Mouse (Mus musculus): Measurements from ENCODE around the gene Chmp4b. TPM values are rescaled to one million over a fixed set of nuclear protein-coding genes. Genes with fewer than 3 reads are reported as not detected.

The Chmp4b gene
- polyA plus RNA-seq, 1 experiment from 2014 or later, result 24.9 TPM

- no peak for ATAC-seq
- no peak overlapping the region for H3K4me2 ChIP-seq
- H3K36me3 ChIP-seq (ENCODE audit: poor library complexity, severe bottlenecking), result peaks cover 66% of the 10 kb centered on the region
These were observed 27.4 kb upstream of the Chmp4b start for GRCm38 (mm10) chr2:154624137-154624536.

GRCm38 (mm10) chr2:154630531-154630930, 21.0 kb upstream of the Chmp4b start:
- WGBS, result 83% methylated on average over 5 of the region's 5 CpGs
- H3K4me3 ChIP-seq, result no peak overlapping the region
- no peaks in the 10 kb centered on the region for H3K9me3 ChIP-seq (replicated peaks)
- no peaks in the 10 kb centered on the region for H3K27me3 ChIP-seq
- no peak for ATAC-seq
- no peak overlapping the region for H3K27ac ChIP-seq
- no peaks in the 10 kb centered on the region for H3K4me1 ChIP-seq
- H3K36me3 ChIP-seq (ENCODE audit: poor library complexity, severe bottlenecking), result peaks cover 74% of the 10 kb centered on the region
- H3K9ac ChIP-seq, result no peak overlapping the region
- no peak overlapping the region for H3K4me2 ChIP-seq

More at GRCm38 (mm10) chr2:154624137-154624536, 27.4 kb upstream of the Chmp4b start:
- no peak overlapping the region for H3K9ac ChIP-seq
- H3K4me1 ChIP-seq, result no peaks in the 10 kb centered on the region
- H3K27me3 ChIP-seq, result no peaks in the 10 kb centered on the region
- no peaks in the 10 kb centered on the region for H3K9me3 ChIP-seq (replicated peaks)
- no peak overlapping the region for H3K27ac ChIP-seq
- no peak overlapping the region for H3K4me3 ChIP-seq

DNA sequence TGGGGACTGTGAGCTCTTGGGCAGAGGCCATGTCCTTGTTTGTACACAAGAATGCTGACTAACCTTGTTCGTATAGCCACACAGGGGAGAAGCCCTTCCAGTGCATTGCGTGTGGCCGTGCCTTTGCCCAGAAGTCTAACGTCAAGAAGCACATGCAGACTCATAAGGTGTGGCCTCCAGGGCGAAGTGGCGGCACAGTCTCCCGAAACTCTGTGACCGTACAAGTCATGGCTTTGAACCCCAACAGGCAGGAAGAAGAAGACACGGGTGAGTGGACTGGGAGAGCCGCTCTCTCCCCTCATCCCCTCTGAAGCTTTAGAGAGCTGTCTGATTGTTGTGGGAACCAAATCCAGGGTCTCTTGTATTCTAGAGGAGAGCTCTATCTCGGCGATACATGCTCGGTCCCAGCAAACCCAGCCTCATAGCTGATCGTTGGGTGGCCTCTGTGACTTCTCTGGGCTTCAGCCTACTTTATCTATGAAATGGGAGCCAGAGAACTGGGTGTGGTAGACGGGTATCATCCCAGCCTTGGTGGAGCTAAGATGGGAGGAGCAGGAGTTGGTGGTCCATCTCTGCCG, 19.2 kb upstream of the Chmp4b start:
- WGBS, result 93% methylated on average over 16 of the region's 16 CpGs
- H3K36me3 ChIP-seq (ENCODE audit: poor library complexity, severe bottlenecking), result peaks cover 78% of the 10 kb centered on the region
- ATAC-seq, result no peak

DNA sequence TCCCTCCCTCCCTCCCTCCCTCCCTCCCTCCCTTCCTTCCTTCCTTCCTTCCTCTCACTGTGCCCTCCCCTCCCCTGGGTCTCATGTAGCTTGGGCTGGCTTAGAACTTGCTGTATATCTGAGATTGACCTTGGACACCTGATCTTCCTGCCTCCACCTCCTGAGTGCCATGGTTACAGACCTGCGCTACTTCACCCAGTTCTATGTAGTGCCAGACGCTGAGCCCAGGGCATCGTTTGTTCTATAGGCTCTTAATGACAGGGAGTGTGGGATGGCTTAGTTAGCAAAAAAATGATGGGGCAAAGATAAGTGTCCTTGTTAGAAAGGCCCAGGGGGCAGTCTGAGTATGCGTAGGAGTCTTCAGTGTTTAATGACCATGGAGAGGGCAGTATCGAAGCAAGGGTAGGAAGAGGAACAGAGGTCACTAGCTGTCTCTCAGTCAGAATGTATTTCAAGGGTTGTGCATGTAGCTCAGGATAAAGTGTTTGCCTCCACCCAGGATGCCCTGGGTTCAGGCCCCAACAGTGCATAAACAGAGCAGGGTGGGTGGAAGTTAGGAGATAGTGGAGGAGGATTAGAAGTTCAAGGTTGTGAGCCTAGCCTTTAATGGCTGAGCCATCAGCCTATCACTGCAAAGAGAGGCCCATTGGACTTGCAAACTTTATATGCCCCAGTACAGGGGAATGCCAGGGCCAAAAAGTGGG, 18.3 kb upstream of the Chmp4b start:
- H3K36me3 ChIP-seq (ENCODE audit: poor library complexity, severe bottlenecking), result peaks cover 80% of the 10 kb centered on the region
- no peak for ATAC-seq
- no peaks in the 10 kb centered on the region for H3K4me1 ChIP-seq
- peaks cover 3% of the 10 kb centered on the region for H3K9me3 ChIP-seq (replicated peaks)
- 94% methylated on average over 5 of the region's 5 CpGs for WGBS
- no peak overlapping the region for H3K27ac ChIP-seq
- no peak overlapping the region for H3K4me3 ChIP-seq
- no peaks in the 10 kb centered on the region for H3K27me3 ChIP-seq
- no peak overlapping the region for H3K4me2 ChIP-seq
- H3K9ac ChIP-seq, result no peak overlapping the region

More for the DNA sequence above, 19.2 kb upstream of the Chmp4b start:
- Histone ChIP-seq H3K27me3 (no peaks in the 10 kb centered on the region), H3K9me3 (replicated peaks) (no peaks in the 10 kb centered on the region), H3K4me3 (no peak overlapping the region), H3K4me2 (no peak overlapping the region), H3K27ac (no peak overlapping the region), H3K4me1 (no peaks in the 10 kb centered on the region), H3K9ac (no peak overlapping the region)

GRCm38 (mm10) chr2:154633876-154634644, 17.4 kb upstream of the Chmp4b start:
- no peaks in the 10 kb centered on the region for H3K27me3 ChIP-seq
- no peaks in the 10 kb centered on the region for H3K4me1 ChIP-seq
- peaks cover 83% of the 10 kb centered on the region for H3K36me3 ChIP-seq (ENCODE audit: poor library complexity, severe bottlenecking)
- 93% methylated on average over 9 of the region's 9 CpGs for WGBS
- H3K9me3 ChIP-seq (replicated peaks), result peaks cover 8% of the 10 kb centered on the region
- no peak overlapping the region for H3K4me2 ChIP-seq
- H3K4me3 ChIP-seq, result no peak overlapping the region
- H3K27ac ChIP-seq, result no peak overlapping the region
- ATAC-seq, result no peak
- H3K9ac ChIP-seq, result no peak overlapping the region

GRCm38 (mm10) chr2:154635826-154636225, 15.7 kb upstream of the Chmp4b start:
- WGBS, result 93% methylated on average over 2 of the region's 2 CpGs
- Histone ChIP-seq H3K4me2 (no peak overlapping the region), H3K9me3 (replicated peaks) (peaks cover 8% of the 10 kb centered on the region), H3K36me3 (ENCODE audit: poor library complexity, severe bottlenecking) (peaks cover 85% of the 10 kb centered on the region), H3K4me1 (no peaks in the 10 kb centered on the region), H3K27ac (no peak overlapping the region), H3K27me3 (no peaks in the 10 kb centered on the region), H3K9ac (no peak overlapping the region), H3K4me3 (no peak overlapping the region)
- ATAC-seq, result no peak

GRCm38 (mm10) chr2:154638521-154638920, 13.0 kb upstream of the Chmp4b start:
- WGBS, result 94% methylated on average over 3 of the region's 3 CpGs
- Histone ChIP-seq H3K36me3 (ENCODE audit: poor library complexity, severe bottlenecking) (peaks cover 91% of the 10 kb centered on the region), H3K4me3 (no peak overlapping the region), H3K9me3 (replicated peaks) (peaks cover 8% of the 10 kb centered on the region), H3K4me2 (no peak overlapping the region), H3K27ac (no peak overlapping the region), H3K27me3 (no peaks in the 10 kb centered on the region), H3K4me1 (no peaks in the 10 kb centered on the region), H3K9ac (no peak overlapping the region)
- no peak for ATAC-seq

DNA sequence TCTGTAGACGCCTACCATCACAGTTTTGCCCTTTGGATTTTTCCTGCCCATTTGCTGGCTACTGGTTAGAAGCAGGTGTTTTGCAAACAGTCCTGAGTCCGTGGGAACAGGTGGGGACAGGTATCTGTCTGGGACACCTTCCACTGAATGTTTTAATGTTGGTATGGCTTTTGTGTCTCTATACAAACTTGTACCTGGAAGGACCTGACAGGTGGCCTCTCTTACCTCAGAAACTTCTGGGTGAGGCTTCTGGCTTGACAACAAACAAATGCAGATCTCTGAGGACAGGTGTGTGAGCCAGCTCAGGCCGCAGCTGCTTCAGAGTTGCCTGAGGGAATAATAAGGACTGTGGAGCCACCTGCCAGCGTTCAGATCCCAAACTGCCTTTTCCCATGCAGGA, 12.4 kb upstream of the Chmp4b start:
- 94% methylated on average over 4 of the region's 4 CpGs for WGBS
- H3K9me3 ChIP-seq (replicated peaks), result peaks cover 8% of the 10 kb centered on the region

DNA sequence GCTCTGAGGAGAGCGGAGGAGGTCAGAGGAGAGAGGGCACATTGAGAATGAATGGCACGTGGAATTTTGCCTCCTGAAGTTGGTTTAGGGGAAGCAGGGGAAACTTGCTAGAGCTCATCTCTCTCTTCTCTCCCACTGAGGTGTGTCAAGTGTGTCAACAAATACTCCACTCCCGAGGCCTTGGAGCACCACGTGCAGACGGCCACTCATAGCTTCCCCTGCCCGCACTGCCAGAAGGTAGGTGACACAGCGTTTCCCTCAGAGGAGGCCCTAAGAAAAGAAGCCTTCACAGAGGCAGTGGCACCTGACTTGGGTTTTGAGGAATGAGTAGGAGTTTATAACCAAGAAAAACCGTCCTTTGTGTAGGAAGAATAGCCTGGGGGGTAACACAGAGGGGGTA, 10.3 kb upstream of the Chmp4b start:
- no peak overlapping the region for H3K4me3 ChIP-seq
- no peak overlapping the region for H3K4me2 ChIP-seq
- H3K4me1 ChIP-seq, result no peaks in the 10 kb centered on the region
- H3K9ac ChIP-seq, result no peak overlapping the region
- WGBS, result 84% methylated on average over 8 of the region's 8 CpGs
- no peaks in the 10 kb centered on the region for H3K27me3 ChIP-seq
- no peak for ATAC-seq
- H3K27ac ChIP-seq, result no peak overlapping the region
- peaks cover 92% of the 10 kb centered on the region for H3K36me3 ChIP-seq (ENCODE audit: poor library complexity, severe bottlenecking)
- H3K9me3 ChIP-seq (replicated peaks), result peaks cover 8% of the 10 kb centered on the region

More for the DNA sequence above, 12.4 kb upstream of the Chmp4b start:
- Histone ChIP-seq H3K27me3 (no peaks in the 10 kb centered on the region), H3K4me2 (no peak overlapping the region), H3K27ac (no peak overlapping the region), H3K9ac (no peak overlapping the region), H3K4me3 (no peak overlapping the region), H3K4me1 (no peaks in the 10 kb centered on the region), H3K36me3 (ENCODE audit: poor library complexity, severe bottlenecking) (peaks cover 92% of the 10 kb centered on the region)
- no peak for ATAC-seq

GRCm38 (mm10) chr2:154642005-154642459, 9.5 kb upstream of the Chmp4b start:
- no peak for ATAC-seq
- H3K4me2 ChIP-seq, result no peak overlapping the region
- no peak overlapping the region for H3K27ac ChIP-seq
- H3K4me1 ChIP-seq, result no peaks in the 10 kb centered on the region
- H3K9ac ChIP-seq, result no peak overlapping the region
- H3K4me3 ChIP-seq, result no peak overlapping the region
- H3K27me3 ChIP-seq, result no peaks in the 10 kb centered on the region
- H3K9me3 ChIP-seq (replicated peaks), result peaks cover 8% of the 10 kb centered on the region
- H3K36me3 ChIP-seq (ENCODE audit: poor library complexity, severe bottlenecking), result peaks cover 93% of the 10 kb centered on the region
- WGBS, result 98% methylated on average over 9 of the region's 9 CpGs

GRCm38 (mm10) chr2:154642712-154643385, 8.7 kb upstream of the Chmp4b start:
- no peaks in the 10 kb centered on the region for H3K4me1 ChIP-seq
- WGBS, result 96% methylated on average over 6 of the region's 6 CpGs
- no peak overlapping the region for H3K27ac ChIP-seq

GRCm38 (mm10) chr2:154646634-154647033, 4.9 kb upstream of the Chmp4b start:
- peaks cover 50% of the 10 kb centered on the region for H3K36me3 ChIP-seq (ENCODE audit: poor library complexity, severe bottlenecking)
- no peak overlapping the region for H3K27ac ChIP-seq
- H3K9ac ChIP-seq, result no peak overlapping the region
- WGBS, result 80% methylated on average over 5 of the region's 5 CpGs
- no peaks in the 10 kb centered on the region for H3K4me1 ChIP-seq
- 0 out of 2 replicates have a peak, but pooled peaks have one; percentile 36 for ATAC-seq
- no peaks in the 10 kb centered on the region for H3K27me3 ChIP-seq
- no peaks in the 10 kb centered on the region for H3K9me3 ChIP-seq (replicated peaks)
- H3K4me2 ChIP-seq, result no peak overlapping the region
- H3K4me3 ChIP-seq, result no peak overlapping the region

More at GRCm38 (mm10) chr2:154642712-154643385, 8.7 kb upstream of the Chmp4b start:
- Histone ChIP-seq H3K4me2 (no peak overlapping the region), H3K27me3 (no peaks in the 10 kb centered on the region), H3K9ac (no peak overlapping the region), H3K9me3 (replicated peaks) (peaks cover 8% of the 10 kb centered on the region), H3K4me3 (no peak overlapping the region), H3K36me3 (ENCODE audit: poor library complexity, severe bottlenecking) (peaks cover 84% of the 10 kb centered on the region)
- ATAC-seq, result no peak
